Comparison of ENCODE assay signal across 23 mouse cellular contexts in genomic region chr7:111164276-111164675, GRCm38 (mm10).
DNase-seq lines count a peak whose midpoint lies in the region; ATAC-seq and TF ChIP-seq lines count a peak whose summit lies in the region.
"Had no signal": no experiment of that assay in that cellular context is flagged by ENCODE, and none has a peak within 500 bp of the region (broad histone marks: within the 10 kb centered on the region; RNA-seq: fewer than 3 reads in every experiment).

No protein-coding gene starts in this region.

- no peaks in the 10 kb centered on the region for H3K27me3 ChIP-seq in lung, embryonic 14.5 days (ENCODE audit: insufficient read depth, low read length)
- H3K27me3 ChIP-seq: CH12.LX; embryonic facial prominence, embryonic 13.5 days; hindbrain, embryonic 12.5 days; limb, embryonic 12.5 days had no signal

- DNase-seq in gastrocnemius, adult 2 months, result no peak
- DNase-seq in gastrocnemius, postnatal 14 days, result no peak
- DNase-seq in lung, embryonic 14.5 days, result peak; percentile 17
- DNase-seq in lung, postnatal 25 days (ENCODE audit: low spot score), result no peak
- DNase-seq in brain, adult 2 months (ENCODE audit: low read depth, low spot score), result peak; percentile 77
- DNase-seq in adrenal gland, postnatal 25 days, result no peak
- no peak for DNase-seq in thymus, adult 18-20 months
- DNase-seq: adrenal gland, adult 2 months; cerebellum, adult 8-10 months; embryo, embryonic 11 days; heart, adult 18-20 months; kidney, postnatal 25 days; lung, postnatal 10 days; midbrain, embryonic 14.5 days had no signal

- H3K9me3 ChIP-seq in lung, embryonic 14.5 days (ENCODE audit: low read depth, low read length), result no peaks in the 10 kb centered on the region
- H3K9me3 ChIP-seq: embryonic facial prominence, embryonic 13.5 days; G1E; hindbrain, embryonic 12.5 days; limb, embryonic 12.5 days had no signal

- no peak overlapping the region for H3K9ac ChIP-seq in lung, embryonic 14.5 days
- H3K9ac ChIP-seq: embryonic facial prominence, embryonic 13.5 days; hindbrain, embryonic 12.5 days; limb, embryonic 12.5 days; liver, postnatal 0 days had no signal

- H3K4me3 ChIP-seq in gastrocnemius, adult 2 months, result no peak overlapping the region
- H3K4me3 ChIP-seq in lung, embryonic 14.5 days (ENCODE audit: low read depth, low read length), result no peak overlapping the region
- H3K4me3 ChIP-seq: embryonic facial prominence, embryonic 13.5 days; hindbrain, embryonic 12.5 days; limb, embryonic 12.5 days had no signal

- H3K36me3 ChIP-seq in lung, embryonic 14.5 days (ENCODE audit: insufficient read depth), result no peaks in the 10 kb centered on the region
- H3K36me3 ChIP-seq: embryonic facial prominence, embryonic 13.5 days; G1E; hindbrain, embryonic 12.5 days; limb, embryonic 12.5 days had no signal

- no peak for ATAC-seq in lung, embryonic 14.5 days (ENCODE audit: insufficient read depth)
- ATAC-seq: forebrain, embryonic 14.5 days; intestine, postnatal 0 days; liver, postnatal 0 days had no signal

- intact Hi-C loops in gastrocnemius, adult 2 months (cut with DNase I), result no loop called here
- intact Hi-C loops in gastrocnemius, postnatal 14 days (cut with DNase I; ENCODE audit: low total_unique reads), result no loop called here

- no peak overlapping the region for H3K4me2 ChIP-seq in lung, embryonic 14.5 days
- H3K4me2 ChIP-seq: embryonic facial prominence, embryonic 13.5 days; hindbrain, embryonic 12.5 days; limb, embryonic 12.5 days; liver, embryonic 11.5 days had no signal

- TF ChIP-seq CTCF in gastrocnemius, adult 2 months (IDR thresholded peaks at IDR 0.05), result no peak
- TF ChIP-seq CTCF in lung, embryonic 14.5 days (IDR thresholded peaks at IDR 0.05; ENCODE audit: low read depth), result no peak

- H3K27ac ChIP-seq in gastrocnemius, adult 2 months, result peak overlapping the region; percentile 82; the same call in 1 of the 2 replicates
- no peak overlapping the region for H3K27ac ChIP-seq in lung, embryonic 14.5 days (ENCODE audit: low read depth)
- H3K27ac ChIP-seq: embryonic facial prominence, embryonic 13.5 days; hindbrain, embryonic 12.5 days; limb, embryonic 12.5 days had no signal

- H3K4me1 ChIP-seq in lung, embryonic 14.5 days (ENCODE audit: insufficient read depth), result no peaks in the 10 kb centered on the region
- H3K4me1 ChIP-seq: hindbrain, embryonic 12.5 days; limb, embryonic 12.5 days had no signal

- WGBS in lung, embryonic 14.5 days, result 63% methylated on average over 3 of the region's 3 CpGs

Comparison
In these comparisons a context has a peak if more than half of its experiments do, and no peak if none do; other contexts are left out.
1. DNase-seq: peak in lung, embryonic 14.5 days (single experiment) and brain, adult 2 months (single experiment); none in gastrocnemius, adult 2 months (single experiment), gastrocnemius, postnatal 14 days (single experiment), lung, postnatal 25 days (single experiment), adrenal gland, postnatal 25 days (single experiment) and thymus, adult 18-20 months (0 of 2).